Mouse (Mus musculus) hindbrain, postnatal 0 days (tissue): ENCODE results near the gene Paxx. TPM values are rescaled to one million over a fixed set of nuclear protein-coding genes. Genes with fewer than 3 reads are reported as not detected.
"Not testable (repeated sequence)": the region's sequence is repeated elsewhere in the genome, so short reads cannot be mapped to it uniquely, and the experiment has no call there.

Source experiments
- ATAC-seq: fragments of 200-750 bp; cut with Nextera tagmentation; 2 replicates; pipeline ENCODE4 v1.8.0; 2017; ENCODE audit warnings: mild to moderate bottlenecking, moderate TSS enrichment, moderate library complexity
- DNase-seq: peaks from one replicate; pipeline ENCODE4 v3.0.0-alpha.2; 2015; ENCODE audit warnings: low spot score
- H3K27ac ChIP-seq: fragments of 300-500 bp; sonication (generic); 2 replicates; pipeline ENCODE4 v1.5.1; 2014; ENCODE audit warnings: mild to moderate bottlenecking
- H3K27me3 ChIP-seq: fragments of 300-500 bp; sonication (generic); 2 replicates; pipeline ENCODE4 v1.6.1; 2014; ENCODE audit warnings: low read length, mixed read lengths; ENCODE audit not compliant: insufficient read depth
- H3K36me3 ChIP-seq: fragments of 300-500 bp; sonication (generic); 2 replicates; pipeline ENCODE4 v1.6.1; 2014; ENCODE audit warnings: low read length, mixed read lengths; ENCODE audit not compliant: insufficient read depth
- H3K4me1 ChIP-seq: fragments of 300-500 bp; sonication (generic); 2 replicates; pipeline ENCODE4 v1.6.1; 2014; ENCODE audit warnings: antibody characterized with exemption, low read length, mixed read lengths; ENCODE audit not compliant: insufficient read depth
- H3K4me2 ChIP-seq: fragments of 300-500 bp; sonication (generic); 2 replicates; pipeline ENCODE4 v1.6.1; 2014; ENCODE audit warnings: low read depth, mild to moderate bottlenecking, low read length, moderate library complexity, mixed read lengths
- H3K4me3 ChIP-seq: fragments of 300-500 bp; sonication (generic); 2 replicates; pipeline ENCODE4 v1.5.1; 2014; ENCODE audit warnings: low read length
- H3K9ac ChIP-seq: fragments of 300-500 bp; sonication (generic); replicated peaks from 2 replicates; pipeline ENCODE4 v1.6.1; 2014; ENCODE audit warnings: mild to moderate bottlenecking, low read length, moderate library complexity, mixed read lengths
- H3K9me3 ChIP-seq: fragments of 300-500 bp; sonication (generic); 2 replicates; pipeline ENCODE4 v1.6.1; 2016; ENCODE audit warnings: low read length, mixed read lengths
- CTCF ChIP-seq: IDR thresholded peaks from 2 replicates; pipeline ENCODE4 v1.5.1; 2016; ENCODE audit warnings: antibody characterized with exemption, control low read depth, low read depth
- WGBS: fragments of 180-500 bp; shearing (Covaris S2); extraction: QIAGEN DNeasy Blood & Tissue Kit; methylation state at CpG from one replicate; pipeline ENCODE4 v1.1.7; 2014; 5-methylcytosine and 5-hydroxymethylcytosine counted together
- microRNA-seq, 2 experiments: library from miRNA; unstranded; fragments of <30 nt; microRNA quantifications; one replicate each; pipeline ENCODE4; 2016
- polyA plus RNA-seq: library from polyadenylated mRNA; unstranded; fragments of >200 nt; fragmentation: Nextera tagmentation; extraction: Ambion mirVana; gene quantifications from 2 replicates; pipeline ENCODE4 v1.2.1, GENCODE M21; 2015
- total RNA-seq: library from RNA; depleted of rRNA; stranded (reverse); fragments of >200 nt; gene quantifications from 2 replicates; pipeline ENCODE4 v1.2.3, GENCODE M21; 2014; rRNA removed

The Paxx gene
- total and polyA plus RNA-seq, 2 experiments from 2014 or later = 141 to 187 TPM

DNA sequence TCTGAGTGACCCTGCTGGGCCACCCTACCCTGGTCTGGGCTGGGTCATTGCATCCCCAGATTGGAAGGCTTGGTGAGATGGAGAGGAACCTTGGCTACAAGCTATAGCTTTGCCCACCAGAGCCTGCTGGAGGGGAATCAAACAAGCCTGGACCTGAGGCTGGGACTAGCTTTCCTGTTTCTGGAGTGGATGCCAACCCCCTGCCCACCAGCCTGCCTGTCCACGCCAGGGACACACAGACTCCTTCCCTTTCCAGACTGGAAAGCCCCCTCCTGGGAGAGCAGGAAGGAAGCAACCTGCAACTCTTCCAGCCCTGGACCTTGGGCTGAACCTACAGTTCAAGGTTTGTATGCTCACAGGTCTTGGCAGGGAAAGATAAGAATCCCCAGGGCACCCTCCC lies 37.3 kb downstream of the Paxx start:
- H3K9ac ChIP-seq = no peak overlapping the region
- ATAC-seq (no peak), DNase-seq (no peak)
- no peak for TF ChIP-seq CTCF
- WGBS = 57% methylated on average over 1 of the region's 1 CpGs
- no peak overlapping the region for H3K4me2 ChIP-seq
- no peaks in the 10 kb centered on the region for H3K4me1 ChIP-seq
- H3K27me3 ChIP-seq = no peaks in the 10 kb centered on the region
- no peak overlapping the region for H3K4me3 ChIP-seq
- no peak overlapping the region for H3K27ac ChIP-seq
- H3K36me3 ChIP-seq = no peaks in the 10 kb centered on the region
- no peaks in the 10 kb centered on the region for H3K9me3 ChIP-seq

DNA sequence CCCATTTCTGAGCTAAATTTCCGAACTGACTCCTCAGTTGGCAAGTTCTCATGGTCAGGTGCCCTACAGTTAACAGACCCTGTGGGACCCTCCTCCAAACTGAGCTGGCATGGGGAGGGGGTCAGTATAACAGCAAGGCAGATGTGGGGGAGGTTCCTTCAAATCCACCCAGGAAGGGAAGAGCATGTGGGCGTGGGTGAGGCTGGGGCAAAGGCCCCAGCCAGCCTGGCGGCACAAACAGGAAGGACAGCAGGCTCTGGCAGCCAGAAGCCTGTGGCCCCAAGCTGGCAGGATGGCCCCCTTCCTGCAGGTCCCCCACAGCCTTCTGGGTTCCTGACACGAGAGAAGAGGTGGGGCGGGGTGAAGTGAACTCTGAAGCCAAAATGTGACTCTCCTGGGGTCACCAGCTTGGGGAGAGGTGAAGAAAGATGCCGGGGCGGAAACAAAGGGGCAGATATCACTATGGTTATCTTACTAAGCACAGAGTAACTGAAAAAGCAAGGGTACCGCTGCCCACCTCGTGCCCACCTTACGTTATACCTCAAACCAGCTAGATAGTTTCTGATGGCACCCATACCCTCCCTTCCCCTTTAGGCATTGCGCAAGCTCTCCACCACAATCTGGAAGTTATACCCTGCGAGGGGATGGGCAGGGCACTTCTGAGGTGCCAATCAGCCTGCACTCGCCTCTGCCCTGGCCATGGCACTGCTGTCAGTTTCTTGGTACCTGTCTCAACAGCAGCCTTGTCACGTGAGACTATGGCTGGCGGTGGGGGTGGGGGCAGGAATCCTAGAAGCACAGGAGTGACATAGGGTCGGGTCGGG lies 38.1 kb downstream of the Paxx start, which contains the start of gene Fut7:
TSS of gene Fut7 (plus strand) at position 681 of the 824 bp plus-strand sequence.
- Histone ChIP-seq H3K9ac (no peak within 1 kb of the TSS), H3K27ac (no peak within 1 kb of the TSS), H3K4me1 (no peaks in the 10 kb centered on the region), H3K9me3 (no peaks in the 10 kb centered on the region), H3K27me3 (no peaks in the 10 kb centered on the region), H3K4me2 (no peak within 1 kb of the TSS), H3K36me3 (no peaks in the 10 kb centered on the region), H3K4me3 (no peak within 1 kb of the TSS)
- 67% methylated on average over 17 of the region's 17 CpGs for WGBS
- no peak for TF ChIP-seq CTCF
- DNase-seq (no peak), ATAC-seq (no peak)

GRCm38 (mm10) chr2:25421896-25422295 lies 39.0 kb downstream of the Paxx start:
- H3K4me2 ChIP-seq = no peak overlapping the region
- DNase-seq = peak; percentile 85
- H3K9me3 ChIP-seq = no peaks in the 10 kb centered on the region
- H3K4me1 ChIP-seq = no peaks in the 10 kb centered on the region
- peak; percentile 70; the same call in 1 of the 2 replicates for ATAC-seq
- no peak overlapping the region for H3K9ac ChIP-seq
- no peaks in the 10 kb centered on the region for H3K36me3 ChIP-seq
- H3K27me3 ChIP-seq = no peaks in the 10 kb centered on the region
- 28% methylated on average over 3 of the region's 3 CpGs for WGBS
- H3K4me3 ChIP-seq = no peak overlapping the region
- TF ChIP-seq CTCF = peak; percentile 81
- no peak overlapping the region for H3K27ac ChIP-seq

- Histone ChIP-seq H3K4me3 (no peak overlapping the region), H3K9me3 (no peaks in the 10 kb centered on the region), H3K36me3 (no peaks in the 10 kb centered on the region), H3K27ac (no peak overlapping the region), H3K4me2 (no peak overlapping the region), H3K9ac (no peak overlapping the region), H3K4me1 (no peaks in the 10 kb centered on the region), H3K27me3 (no peaks in the 10 kb centered on the region)
- 15% methylated on average over 3 of the region's 3 CpGs for WGBS
- no peak for TF ChIP-seq CTCF
- DNase-seq = peak; percentile 31
- no peak for ATAC-seq
Observed at GRCm38 (mm10) chr2:25417426-25417825, 43.5 kb downstream of the Paxx start.

DNA sequence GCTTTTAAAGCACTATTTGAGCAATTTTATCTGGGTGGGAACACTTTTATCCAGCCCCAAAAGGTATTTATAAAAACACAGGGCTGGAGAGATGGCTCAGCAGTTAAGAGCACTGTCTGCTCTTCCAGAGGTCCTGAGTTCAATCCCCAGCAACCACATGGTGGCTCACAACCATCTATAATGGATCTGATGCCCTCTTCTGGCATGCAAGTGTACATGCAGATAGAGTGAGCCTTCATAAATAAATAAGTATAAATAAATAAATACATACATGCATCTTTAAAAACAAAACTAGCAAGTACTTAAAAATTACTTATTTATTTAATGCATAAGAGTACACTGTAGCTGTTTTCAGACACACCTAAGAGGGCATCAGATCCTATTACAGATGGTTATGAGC lies 47.5 kb downstream of the Paxx start:
- DNase-seq, H3K4me3 ChIP-seq, ATAC-seq, H3K9ac ChIP-seq, H3K4me2 ChIP-seq, H3K27me3 ChIP-seq, H3K4me1 ChIP-seq, H3K27ac ChIP-seq, H3K9me3 ChIP-seq: not testable (repeated sequence)
- peak; percentile 51 for TF ChIP-seq CTCF
- peaks cover 21% of the 10 kb centered on the region for H3K36me3 ChIP-seq

DNA sequence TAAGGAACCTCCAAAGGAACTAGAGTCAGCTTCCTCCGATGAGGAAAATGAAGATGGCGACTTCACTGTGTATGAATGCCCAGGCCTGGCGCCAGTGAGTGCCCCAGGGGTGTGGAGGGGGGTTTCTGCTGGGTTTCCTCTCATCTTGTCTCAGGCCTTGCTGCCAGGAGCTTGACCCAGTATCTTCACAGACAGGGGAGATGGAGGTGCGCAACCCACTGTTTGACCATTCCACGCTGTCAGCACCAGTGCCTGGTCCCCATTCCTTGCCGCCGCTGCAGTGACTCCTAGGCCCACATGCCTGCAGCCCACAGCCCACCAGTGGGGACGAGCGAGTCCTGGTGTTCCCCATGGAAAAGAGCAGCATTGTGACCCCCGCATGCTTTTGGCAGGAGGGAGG lies 52.0 kb downstream of the Paxx start:
- Histone ChIP-seq H3K9me3 (no peaks in the 10 kb centered on the region), H3K4me2 (no peak overlapping the region), H3K9ac (no peak overlapping the region), H3K4me3 (no peak overlapping the region), H3K27ac (no peak overlapping the region), H3K27me3 (no peaks in the 10 kb centered on the region), H3K36me3 (peaks cover 40% of the 10 kb centered on the region), H3K4me1 (peaks cover 10% of the 10 kb centered on the region; the same call in 1 of the 2 replicates)
- DNase-seq = no peak
- WGBS = 87% methylated on average over 10 of the region's 10 CpGs
- ATAC-seq = no peak
- no peak for TF ChIP-seq CTCF

Small RNAs within 50 kb of the gene (microRNA-seq; reads per million reads assigned to microRNA genes)
- gene Mir3087 = 1.1 to 1.9 reads per million in 2 experiments

Other genes with a start within 250 kb of the Paxx start
Only the 30 nearest of the 44 such genes appear.
- gene Tprn, start 198.5 kb downstream of the Paxx start, total RNA-seq = 39.1 and 45.6 TPM in 2 replicates
- 30.0 and 31.1 TPM in 2 replicates for gene Tprn, start 198.5 kb downstream of the Paxx start, polyA plus RNA-seq
- gene Ssna1, start 188.7 kb downstream of the Paxx start, total RNA-seq = 84.5 and 120 TPM in 2 replicates
- gene Ssna1, start 188.7 kb downstream of the Paxx start, polyA plus RNA-seq = 159 and 165 TPM in 2 replicates
- 26.1 and 46.7 TPM in 2 replicates for gene Anapc2, start 188.6 kb downstream of the Paxx start, total RNA-seq
- gene Anapc2, start 188.6 kb downstream of the Paxx start, polyA plus RNA-seq = 101 and 105 TPM in 2 replicates
- not detected in 2 replicates for gene Tmem210, start 172.9 kb downstream of the Paxx start, total RNA-seq
- not detected in 2 replicates for gene Tmem210, start 172.9 kb downstream of the Paxx start, polyA plus RNA-seq
- gene Lrrc26, start 171.2 kb downstream of the Paxx start, total RNA-seq = 1.0 TPM in 1 of 2 replicates, not detected in the other
- gene Lrrc26, start 171.2 kb downstream of the Paxx start, polyA plus RNA-seq = 0.20 and 0.44 TPM in 2 replicates
- gene Grin1, start 141.9 kb downstream of the Paxx start, total RNA-seq = 146 and 156 TPM in 2 replicates
- 69.5 and 75.7 TPM in 2 replicates for gene Grin1, start 141.9 kb downstream of the Paxx start, polyA plus RNA-seq
- gene Man1b1, start 128.8 kb downstream of the Paxx start, total RNA-seq = 52.6 and 67.9 TPM in 2 replicates
- 46.7 and 49.7 TPM in 2 replicates for gene Man1b1, start 128.8 kb downstream of the Paxx start, polyA plus RNA-seq
- gene Dpp7, start 104.7 kb downstream of the Paxx start, total RNA-seq = 19.0 and 30.0 TPM in 2 replicates
- 24.7 and 27.8 TPM in 2 replicates for gene Dpp7, start 104.7 kb downstream of the Paxx start, polyA plus RNA-seq
- 5.8 and 7.5 TPM in 2 replicates for gene Uap1l1, start 95.4 kb downstream of the Paxx start, total RNA-seq
- 15.6 and 18.5 TPM in 2 replicates for gene Uap1l1, start 95.4 kb downstream of the Paxx start, polyA plus RNA-seq
- 38.1 and 40.2 TPM in 2 replicates for gene Sapcd2, start 88.8 kb downstream of the Paxx start, total RNA-seq
- gene Sapcd2, start 88.8 kb downstream of the Paxx start, polyA plus RNA-seq = 20.2 and 22.0 TPM in 2 replicates
- 8.4 and 12.9 TPM in 2 replicates for gene Entpd2, start 65.2 kb downstream of the Paxx start, total RNA-seq
- gene Entpd2, start 65.2 kb downstream of the Paxx start, polyA plus RNA-seq = 10.8 and 12.3 TPM in 2 replicates
- 249 and 289 TPM in 2 replicates for gene Npdc1, start 61.7 kb downstream of the Paxx start, total RNA-seq
- 416 and 422 TPM in 2 replicates for gene Npdc1, start 61.7 kb downstream of the Paxx start, polyA plus RNA-seq
- gene Fut7, start 37.8 kb downstream of the Paxx start, total RNA-seq = 1.0 TPM in 1 of 2 replicates, not detected in the other
- gene Fut7, start 37.8 kb downstream of the Paxx start, polyA plus RNA-seq = 0.18 and 0.20 TPM in 2 replicates
- gene Abca2, start 32.4 kb downstream of the Paxx start, total RNA-seq = 84.6 and 94.9 TPM in 2 replicates
- gene Abca2, start 32.4 kb downstream of the Paxx start, polyA plus RNA-seq = 10.7 and 12.5 TPM in 2 replicates
- 0.97 and 3.9 TPM in 2 replicates for gene Clic3, start 4.3 kb downstream of the Paxx start, total RNA-seq
- 4.1 and 4.8 TPM in 2 replicates for gene Clic3, start 4.3 kb downstream of the Paxx start, polyA plus RNA-seq
- 1,517 and 2,498 TPM in 2 replicates for gene Ptgds, start 9.0 kb upstream of the Paxx start, total RNA-seq
- 2,872 and 3,193 TPM in 2 replicates for gene Ptgds, start 9.0 kb upstream of the Paxx start, polyA plus RNA-seq
- not detected in 2 replicates for gene Lcn12, start 32.8 kb upstream of the Paxx start, total RNA-seq
- not detected in 2 replicates for gene Lcn12, start 32.8 kb upstream of the Paxx start, polyA plus RNA-seq
- gene Fbxw5, start 39.7 kb upstream of the Paxx start, total RNA-seq = 140 and 175 TPM in 2 replicates
- gene Fbxw5, start 39.7 kb upstream of the Paxx start, polyA plus RNA-seq = 93.4 and 102 TPM in 2 replicates
- gene C8g, start 40.6 kb upstream of the Paxx start, total RNA-seq = 0.58 and 0.68 TPM in 2 replicates
- 6.5 and 8.0 TPM in 2 replicates for gene C8g, start 40.6 kb upstream of the Paxx start, polyA plus RNA-seq
- 10.0 and 11.4 TPM in 2 replicates for gene Traf2, start 85.8 kb upstream of the Paxx start, total RNA-seq
- 9.2 and 9.3 TPM in 2 replicates for gene Traf2, start 85.8 kb upstream of the Paxx start, polyA plus RNA-seq
- gene Edf1, start 96.8 kb upstream of the Paxx start, total RNA-seq = 159 and 274 TPM in 2 replicates
- gene Edf1, start 96.8 kb upstream of the Paxx start, polyA plus RNA-seq = 394 and 413 TPM in 2 replicates
- gene Mamdc4, start 113.8 kb upstream of the Paxx start, total RNA-seq = 1.2 and 2.5 TPM in 2 replicates
- gene Mamdc4, start 113.8 kb upstream of the Paxx start, polyA plus RNA-seq = 1.2 and 2.0 TPM in 2 replicates
- gene Phpt1, start 114.1 kb upstream of the Paxx start, total RNA-seq = 35.4 and 48.2 TPM in 2 replicates
- gene Phpt1, start 114.1 kb upstream of the Paxx start, polyA plus RNA-seq = 232 and 242 TPM in 2 replicates
- gene Ajm1, start 120.7 kb upstream of the Paxx start, total RNA-seq = 22.4 and 29.1 TPM in 2 replicates
- gene Ajm1, start 120.7 kb upstream of the Paxx start, polyA plus RNA-seq = 18.8 and 19.8 TPM in 2 replicates
- 71.8 and 74.9 TPM in 2 replicates for gene Rabl6, start 147.4 kb upstream of the Paxx start, total RNA-seq
- gene Rabl6, start 147.4 kb upstream of the Paxx start, polyA plus RNA-seq = 53.0 and 62.4 TPM in 2 replicates
- not detected in 2 replicates for gene Ccdc183, start 156.6 kb upstream of the Paxx start, total RNA-seq
- gene Ccdc183, start 156.6 kb upstream of the Paxx start, polyA plus RNA-seq = 0.35 and 0.48 TPM in 2 replicates
- 48.0 and 59.8 TPM in 2 replicates for gene Tmem141, start 160.9 kb upstream of the Paxx start, total RNA-seq
- gene Tmem141, start 160.9 kb upstream of the Paxx start, polyA plus RNA-seq = 52.0 and 56.9 TPM in 2 replicates
- 2.2 and 2.7 TPM in 2 replicates for gene Fcna, start 166.9 kb upstream of the Paxx start, total RNA-seq
- 3.7 and 4.3 TPM in 2 replicates for gene Fcna, start 166.9 kb upstream of the Paxx start, polyA plus RNA-seq
- not detected in 2 replicates for gene Lcn8, start 192.0 kb upstream of the Paxx start, total RNA-seq
- not detected in 2 replicates for gene Lcn8, start 192.0 kb upstream of the Paxx start, polyA plus RNA-seq
- gene Lcn5, start 196.9 kb upstream of the Paxx start, total RNA-seq = not detected in 2 replicates
- not detected in 2 replicates for gene Lcn5, start 196.9 kb upstream of the Paxx start, polyA plus RNA-seq